Mouse (Mus musculus) frontal cortex, postnatal 36 days (tissue): ENCODE measurements at regions not wholly inside any gene's neighbourhood (a gene's known extent, or its start where the extent isn't known, plus 50 kb on each side); places are given as distances from the start of the nearest gene placed in this dataset.

Source experiments
- DNase-seq, 2 experiments: peaks; one replicate each; pipeline ENCODE4 v3.0.0; 2022; ENCODE audit warnings: low spot score in 2 of 2

GRCm38 (mm10) chr2:149724279-149724678 lies 104.7 kb upstream of the Syndig1 start:
- no peak for DNase-seq

DNA sequence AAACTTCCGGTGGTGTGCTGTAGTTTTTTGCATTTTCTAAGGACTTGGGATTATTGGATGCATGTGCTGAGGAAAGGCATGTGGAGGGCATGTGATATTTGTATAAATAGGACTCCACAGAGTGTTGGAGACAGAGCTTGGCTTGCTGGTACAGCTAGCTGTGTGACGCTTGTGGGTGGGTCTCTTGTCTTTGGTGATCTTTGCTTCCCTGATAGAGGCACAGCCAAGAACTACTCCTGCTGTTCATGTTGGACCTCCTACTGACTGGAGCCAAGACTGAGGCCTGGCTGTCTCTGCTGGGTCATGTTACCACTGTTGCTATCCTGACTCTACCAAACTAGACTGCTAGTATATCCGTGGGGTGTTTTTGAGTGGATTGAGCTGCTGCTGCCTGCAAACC lies 103.1 kb upstream of the Syndig1 start:
- DNase-seq = no peak

- DNase-seq = no peak
These were observed 91.2 kb upstream of the Syndig1 start for GRCm38 (mm10) chr2:149737837-149738236.

- DNase-seq = peak; percentile 3 to 11
These were observed 89.1 kb upstream of the Syndig1 start for GRCm38 (mm10) chr2:149739886-149740285.

DNA sequence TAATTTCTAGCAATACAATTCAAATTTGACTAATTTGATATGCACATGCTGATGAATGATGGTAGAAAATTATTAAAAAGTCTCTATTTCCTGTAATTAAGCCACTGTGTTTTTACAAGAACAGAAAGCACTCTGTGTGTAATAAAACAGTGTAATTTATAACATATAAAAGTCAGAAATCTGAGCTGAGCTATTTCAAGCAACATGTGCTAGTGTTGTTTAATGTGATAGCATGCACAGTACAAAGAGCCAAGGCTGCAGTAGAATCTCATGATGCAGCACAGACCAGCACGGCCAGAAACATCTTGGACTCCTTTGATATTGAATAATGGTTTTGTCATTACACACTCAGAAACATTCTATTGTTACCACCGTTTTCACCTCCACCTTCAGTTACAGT lies 86.3 kb upstream of the Syndig1 start:
- no peak for DNase-seq

GRCm38 (mm10) chr2:149748240-149748822 lies 80.7 kb upstream of the Syndig1 start:
- DNase-seq = peak; percentile 2 to 28

- no peak for DNase-seq
These were observed 69.9 kb upstream of the Syndig1 start for GRCm38 (mm10) chr2:149759151-149759550.

DNA sequence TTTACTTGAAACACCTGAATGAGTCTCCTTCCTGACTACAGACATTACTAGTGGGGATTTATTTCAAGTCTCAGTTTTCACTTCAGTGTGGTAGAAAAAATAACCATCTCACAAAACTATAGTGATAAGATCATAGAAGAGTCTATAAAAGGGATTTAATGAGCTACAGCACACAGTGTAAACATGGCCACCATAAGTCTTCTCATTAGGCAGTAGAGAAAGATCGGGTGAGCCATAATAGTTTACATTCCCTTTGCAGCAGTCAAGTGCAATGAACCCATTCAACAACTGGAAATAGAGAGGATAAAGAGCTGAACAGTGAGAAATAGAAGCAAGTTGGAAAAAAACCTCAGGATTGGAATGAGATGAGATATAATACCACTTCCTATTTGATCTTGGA lies 65.1 kb upstream of the Syndig1 start:
- DNase-seq = no peak

DNA sequence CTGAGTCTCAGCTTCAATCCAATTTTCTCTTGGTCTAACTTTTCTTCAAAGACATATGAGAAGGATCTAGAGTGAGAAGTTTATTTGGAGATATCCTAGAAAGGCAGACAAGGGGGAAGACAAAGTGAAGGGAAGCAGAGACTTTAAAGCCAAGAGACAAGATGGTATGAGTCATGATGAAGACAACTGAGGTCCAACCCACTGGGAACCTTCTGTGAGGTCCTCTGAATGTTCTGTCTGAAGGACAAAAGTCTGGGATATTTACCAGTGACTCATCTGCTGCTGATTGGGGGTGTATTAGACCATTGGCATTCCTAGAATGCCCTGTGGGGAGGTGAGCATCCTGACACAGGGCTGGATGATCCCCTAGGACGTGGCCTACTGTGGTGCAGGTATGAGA lies 61.0 kb upstream of the Syndig1 start:
- no peak for DNase-seq

DNA sequence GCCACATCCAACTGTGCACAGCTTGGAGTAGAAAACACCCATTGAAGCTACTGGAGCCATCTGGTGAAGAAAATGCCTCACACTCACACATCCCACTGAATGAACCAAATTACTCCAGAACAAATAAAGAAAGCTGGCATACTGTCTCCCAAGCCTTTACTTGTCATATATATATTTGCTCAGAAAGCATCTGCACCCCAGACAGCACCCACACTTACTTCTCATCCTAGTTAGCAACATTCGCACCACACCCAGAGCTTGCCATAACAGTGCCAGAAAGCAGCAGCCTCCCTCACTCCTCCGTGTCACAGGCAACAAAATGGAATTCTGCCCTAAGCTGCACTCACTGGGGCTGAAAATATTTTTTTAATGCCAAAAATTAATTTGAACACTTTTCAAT lies 60.5 kb upstream of the Syndig1 start:
- DNase-seq = peak; percentile 74 to 87

DNA sequence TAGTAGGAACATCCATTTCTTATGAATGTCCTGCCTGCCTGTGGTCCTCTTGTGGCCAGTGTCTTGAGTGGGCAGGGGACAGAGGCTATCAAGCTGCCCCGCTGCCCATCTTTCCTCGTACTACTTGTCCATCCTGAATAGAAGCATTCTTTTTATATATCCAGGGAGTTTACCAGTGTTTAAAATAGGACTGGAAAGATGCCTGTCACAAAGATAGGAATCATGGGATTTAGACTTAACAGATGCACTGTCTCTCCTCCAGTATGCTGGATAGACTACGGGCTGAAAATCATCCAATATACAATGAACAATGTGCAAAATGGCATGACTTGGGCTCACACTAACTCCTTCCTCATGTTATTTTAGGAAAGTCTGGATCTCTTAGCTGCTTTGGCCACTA lies 51.7 kb upstream of the Syndig1 start:
- DNase-seq = peak in 1 of 2 experiments; percentile 23
